Mouse (Mus musculus) cortical plate, adult 2 months (tissue): Measurements from ENCODE around the gene A3galt2.

Source experiments
- CTCF ChIP-seq: fragments of 200-500 bp; IDR thresholded peaks from 2 replicates; pipeline ENCODE4 v1.5.1; 2011; ENCODE audit warnings: mild to moderate bottlenecking, control low read depth, low read length; ENCODE audit not compliant: insufficient read depth; ENCODE audit errors: extremely low read depth
- POLR2A ChIP-seq: fragments of 200-500 bp; IDR thresholded peaks from 2 replicates; pipeline ENCODE4 v1.6.1; 2011; ENCODE audit warnings: mild to moderate bottlenecking, low read length, control low read depth; ENCODE audit not compliant: insufficient read depth; ENCODE audit errors: extremely low read depth

DNA sequence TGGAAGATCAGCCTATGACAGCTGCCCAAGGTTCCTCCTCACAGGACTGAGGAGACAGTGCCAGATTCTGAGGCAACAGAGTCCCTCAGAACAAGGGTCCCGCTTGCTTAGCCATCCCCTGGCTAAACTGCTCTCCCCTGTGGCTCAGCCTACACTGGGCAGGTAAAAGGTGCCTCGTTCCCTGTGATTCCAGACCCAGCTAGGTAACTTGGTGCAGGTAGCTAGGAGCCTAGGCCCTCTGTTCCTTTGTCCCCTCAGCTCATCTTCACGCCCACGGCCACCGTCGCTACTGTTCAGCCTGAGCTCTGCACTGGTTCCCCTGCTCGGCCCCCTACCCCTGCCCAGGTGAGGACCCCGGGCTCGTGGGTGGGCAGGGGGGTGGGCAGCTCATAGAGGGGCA lies 44.4 kb upstream of the A3galt2 start:
- TF ChIP-seq CTCF (no peak), POLR2A (no peak)
